Mouse (Mus musculus): Measurements from ENCODE around the gene Cd59b. TPM values are rescaled to one million over a fixed set of nuclear protein-coding genes. Genes with fewer than 3 reads are reported as not detected.

Cd59b gene
- polyA plus RNA-seq, 1 experiment: not detected

GRCm38 (mm10) chr2:104134150-104135056, 64.8 kb downstream of the Cd59b start:
- H3K27ac ChIP-seq (ENCODE audit: insufficient read depth, low read depth, low read length): no peak overlapping the region
- no peak overlapping the region for H3K4me3 ChIP-seq (ENCODE audit: insufficient read depth, low read depth, low read length)
- 50% methylated on average over 8 of the region's 8 CpGs for WGBS
- TF ChIP-seq POLR2A (IDR thresholded peaks at IDR 0.05; ENCODE audit: insufficient read depth, low read depth, low read length) (no peak), CTCF (IDR thresholded peaks at IDR 0.05; ENCODE audit: insufficient read depth, low read depth, low read length) (no peak)
- no peaks in the 10 kb centered on the region for H3K4me1 ChIP-seq (ENCODE audit: control insufficient read depth, insufficient read depth, low read length)

- H3K4me3 ChIP-seq (ENCODE audit: insufficient read depth, low read depth, low read length): no peak overlapping the region
- H3K27ac ChIP-seq (ENCODE audit: insufficient read depth, low read depth, low read length): no peak overlapping the region
- no peaks in the 10 kb centered on the region for H3K4me1 ChIP-seq (ENCODE audit: control insufficient read depth, insufficient read depth, low read length)
- TF ChIP-seq POLR2A (IDR thresholded peaks at IDR 0.05; ENCODE audit: insufficient read depth, low read depth, low read length) (no peak), CTCF (IDR thresholded peaks at IDR 0.05; ENCODE audit: insufficient read depth, low read depth, low read length) (no peak)
- 78% methylated on average over 2 of the region's 2 CpGs for WGBS
Measured at GRCm38 (mm10) chr2:104135920-104136319, 66.3 kb downstream of the Cd59b start.

Other genes starting within 250 kb of the Cd59b start
- not detected in 2 replicates for gene Lmo2, start 111.9 kb upstream of the Cd59b start, polyA plus RNA-seq (2012; ENCODE audit: insufficient read depth, insufficient read length, low replicate concordance, missing spikeins)
- gene Fbxo3, start 42.1 kb upstream of the Cd59b start, polyA plus RNA-seq (2012; ENCODE audit: insufficient read depth, insufficient read length, low replicate concordance, missing spikeins): not detected in 2 replicates
- gene 4931422A03Rik, start 41.5 kb upstream of the Cd59b start, polyA plus RNA-seq (2012; ENCODE audit: insufficient read depth, insufficient read length, low replicate concordance, missing spikeins): not detected in 2 replicates
- not detected in 2 replicates for gene Gm10912, start 4.0 kb upstream of the Cd59b start, polyA plus RNA-seq (2012; ENCODE audit: insufficient read depth, insufficient read length, low replicate concordance, missing spikeins)
- gene Gm10799, start 1.3 kb upstream of the Cd59b start, polyA plus RNA-seq (2012; ENCODE audit: insufficient read depth, insufficient read length, low replicate concordance, missing spikeins): not detected in 2 replicates
- gene Cd59a, start 26.0 kb downstream of the Cd59b start, polyA plus RNA-seq (2012; ENCODE audit: insufficient read depth, insufficient read length, low replicate concordance, missing spikeins): not detected in 2 replicates
- not detected in 2 replicates for gene A930018P22Rik, start 52.9 kb downstream of the Cd59b start, polyA plus RNA-seq (2012; ENCODE audit: insufficient read depth, insufficient read length, low replicate concordance, missing spikeins)

Data from olfactory bulb, adult 2 months (tissue).